Mouse (Mus musculus) midbrain, embryonic 16.5 days (tissue): ENCODE data around the gene Acsf2. TPM values are rescaled to one million over a fixed set of nuclear protein-coding genes. Genes with fewer than 3 reads are reported as not detected.
A peak's percentile ranks its signal among the peaks of the same experiment; 100 is the strongest.

Source experiments
- ATAC-seq: fragments of 200-750 bp; cut with Nextera tagmentation; 2 replicates; pipeline ENCODE4 v1.8.0; 2017; ENCODE audit warnings: moderate TSS enrichment
- H3K27ac ChIP-seq: fragments of 300-500 bp; sonication (generic); 2 replicates; pipeline ENCODE4 v1.5.1; 2014; ENCODE audit warnings: mild to moderate bottlenecking, low read length, mixed read lengths
- H3K27me3 ChIP-seq: fragments of 300-500 bp; sonication (generic); 2 replicates; pipeline ENCODE4 v1.6.1; 2014; ENCODE audit warnings: low read depth, low read length, mixed read lengths; ENCODE audit not compliant: control insufficient read depth, insufficient read depth
- H3K36me3 ChIP-seq: fragments of 300-500 bp; sonication (generic); 2 replicates; pipeline ENCODE4 v1.6.1; 2014; ENCODE audit warnings: mild to moderate bottlenecking, low read length, moderate library complexity, mixed read lengths; ENCODE audit not compliant: control insufficient read depth, insufficient read depth
- H3K4me1 ChIP-seq: fragments of 300-500 bp; sonication (generic); 2 replicates; pipeline ENCODE4 v1.6.1; 2014; ENCODE audit warnings: mild to moderate bottlenecking, low read length, mixed read lengths; ENCODE audit not compliant: control insufficient read depth, insufficient read depth
- H3K4me2 ChIP-seq: fragments of 300-500 bp; sonication (generic); 2 replicates; pipeline ENCODE4 v1.6.1; 2014; ENCODE audit warnings: mild to moderate bottlenecking, low read length, mixed read lengths
- H3K4me3 ChIP-seq: fragments of 300-500 bp; sonication (generic); 2 replicates; pipeline ENCODE4 v1.5.1; 2014; ENCODE audit warnings: low read depth, mild to moderate bottlenecking, low read length, moderate library complexity, mixed read lengths
- H3K9ac ChIP-seq: fragments of 300-500 bp; sonication (generic); 2 replicates; pipeline ENCODE4 v1.6.1; 2014; ENCODE audit warnings: low read depth, low read length, mixed read lengths
- H3K9me3 ChIP-seq: fragments of 300-500 bp; sonication (generic); replicated peaks from 2 replicates; pipeline ENCODE4 v1.6.1; 2014; ENCODE audit warnings: mild to moderate bottlenecking, low read length, mixed read lengths; ENCODE audit not compliant: control insufficient read depth, poor library complexity, severe bottlenecking
- WGBS: fragments of 180-500 bp; shearing (Covaris S2); extraction: QIAGEN DNeasy Blood & Tissue Kit; methylation state at CpG from one replicate; pipeline ENCODE4 v1.1.7; 2014; 5-methylcytosine and 5-hydroxymethylcytosine counted together
- polyA plus RNA-seq: library from polyadenylated mRNA; unstranded; fragments of >200 nt; fragmentation: Nextera tagmentation; extraction: Ambion mirVana; gene quantifications from 2 replicates; pipeline ENCODE4 v1.2.1, GENCODE M21; 2015

Acsf2 gene
- polyA plus RNA-seq, 1 experiment from 2014 or later = 1.9 TPM

- no peaks in the 10 kb centered on the region; the same call in 1 of the 2 replicates for H3K4me1 ChIP-seq
- H3K27me3 ChIP-seq = no peaks in the 10 kb centered on the region
- peak overlapping the region; percentile 38; the same call in 1 of the 2 replicates for H3K27ac ChIP-seq
- no peak overlapping the region for H3K9ac ChIP-seq
- no peaks in the 10 kb centered on the region for H3K36me3 ChIP-seq
- H3K4me3 ChIP-seq = no peak overlapping the region
- no peak for ATAC-seq
- H3K4me2 ChIP-seq = no peak overlapping the region
- WGBS = 29% methylated on average over 3 of the region's 3 CpGs
- no peaks in the 10 kb centered on the region for H3K9me3 ChIP-seq
Observed at GRCm38 (mm10) chr11:94528879-94529278, 72.8 kb downstream of the Acsf2 start.

GRCm38 (mm10) chr11:94526171-94526879 is 75.3 kb downstream of the Acsf2 start:
- ATAC-seq = no peak
- 44% methylated on average over 9 of the region's 9 CpGs for WGBS

GRCm38 (mm10) chr11:94521219-94521843 is 80.3 kb downstream of the Acsf2 start, which contains the start of gene Mycbpap:
Mycbpap (minus strand) TSS chr11:94521742.
- Histone ChIP-seq H3K9ac (peak within 1 kb of the TSS; percentile 69), H3K4me3 (peak within 1 kb of the TSS; percentile 54), H3K9me3 (no peaks in the 10 kb centered on the region), H3K4me2 (peak within 1 kb of the TSS; percentile 89), H3K36me3 (no peaks in the 10 kb centered on the region), H3K4me1 (peaks cover 11% of the 10 kb centered on the region; the same call in 1 of the 2 replicates), H3K27me3 (no peaks in the 10 kb centered on the region; the same call in 1 of the 2 replicates), H3K27ac (0 out of 2 replicates have a peak within 1 kb of the TSS, but pooled peaks have one; percentile 29)
- 1% methylated on average over 42 of the region's 42 CpGs for WGBS
- ATAC-seq = peak; percentile 81

More at GRCm38 (mm10) chr11:94526171-94526879, 75.3 kb downstream of the Acsf2 start:
- H3K4me2 ChIP-seq = no peak overlapping the region
- no peak overlapping the region for H3K9ac ChIP-seq
- H3K9me3 ChIP-seq = no peaks in the 10 kb centered on the region
- no peak overlapping the region for H3K4me3 ChIP-seq
- peaks cover 7% of the 10 kb centered on the region; the same call in 1 of the 2 replicates for H3K4me1 ChIP-seq
- H3K36me3 ChIP-seq = no peaks in the 10 kb centered on the region
- no peaks in the 10 kb centered on the region for H3K27me3 ChIP-seq
- H3K27ac ChIP-seq = no peak overlapping the region

GRCm38 (mm10) chr11:94513452-94513851 is 88.2 kb downstream of the Acsf2 start:
- 79% methylated on average over 7 of the region's 9 CpGs for WGBS
- Histone ChIP-seq H3K4me3 (no peak overlapping the region), H3K36me3 (no peaks in the 10 kb centered on the region), H3K4me1 (no peaks in the 10 kb centered on the region), H3K9ac (no peak overlapping the region), H3K27me3 (no peaks in the 10 kb centered on the region), H3K4me2 (no peak overlapping the region), H3K27ac (no peak overlapping the region), H3K9me3 (no peaks in the 10 kb centered on the region)
- ATAC-seq = no peak

GRCm38 (mm10) chr11:94508976-94509375 is 92.7 kb downstream of the Acsf2 start:
- ATAC-seq = no peak
- Histone ChIP-seq H3K27ac (no peak overlapping the region), H3K9me3 (no peaks in the 10 kb centered on the region), H3K4me1 (no peaks in the 10 kb centered on the region), H3K27me3 (no peaks in the 10 kb centered on the region), H3K4me2 (no peak overlapping the region), H3K4me3 (no peak overlapping the region), H3K9ac (no peak overlapping the region), H3K36me3 (no peaks in the 10 kb centered on the region)
- WGBS = 94% methylated on average over 10 of the region's 10 CpGs

Other genes starting within 250 kb of the Acsf2 start
- gene Abcc3, start 208.9 kb downstream of the Acsf2 start, polyA plus RNA-seq = 0.57 and 0.92 TPM in 2 replicates
- 18.4 and 21.2 TPM in 2 replicates for gene Cacna1g, start 127.7 kb downstream of the Acsf2 start, polyA plus RNA-seq
- gene Spata20, start 115.7 kb downstream of the Acsf2 start, polyA plus RNA-seq = 0.43 and 0.66 TPM in 2 replicates
- gene Epn3, start 101.9 kb downstream of the Acsf2 start, polyA plus RNA-seq = 0.43 and 0.57 TPM in 2 replicates
- 4.9 and 5.6 TPM in 2 replicates for gene Mycbpap, start 80.1 kb downstream of the Acsf2 start, polyA plus RNA-seq
- gene Rsad1, start 52.6 kb downstream of the Acsf2 start, polyA plus RNA-seq = 9.4 and 11.4 TPM in 2 replicates
- 0.43 and 0.61 TPM in 2 replicates for gene Chad, start 36.8 kb downstream of the Acsf2 start, polyA plus RNA-seq
- gene Lrrc59, start 27.9 kb upstream of the Acsf2 start, polyA plus RNA-seq = 151 and 158 TPM in 2 replicates
- gene Mrpl27, start 51.9 kb upstream of the Acsf2 start, polyA plus RNA-seq = 126 and 134 TPM in 2 replicates
- gene Eme1, start 52.1 kb upstream of the Acsf2 start, polyA plus RNA-seq = 2.2 and 2.9 TPM in 2 replicates
- gene Xylt2, start 75.6 kb upstream of the Acsf2 start, polyA plus RNA-seq = 11.6 and 11.8 TPM in 2 replicates
- not detected in 2 replicates for gene Gm11541, start 102.6 kb upstream of the Acsf2 start, polyA plus RNA-seq
- 0.15 TPM in 1 of 2 replicates, not detected in the other for gene Cdc34b, start 139.9 kb upstream of the Acsf2 start, polyA plus RNA-seq
- gene Tmem92, start 180.8 kb upstream of the Acsf2 start, polyA plus RNA-seq = not detected in 2 replicates